Comparison of ENCODE assay signal across 18 mouse cellular contexts in the genomic region with DNA sequence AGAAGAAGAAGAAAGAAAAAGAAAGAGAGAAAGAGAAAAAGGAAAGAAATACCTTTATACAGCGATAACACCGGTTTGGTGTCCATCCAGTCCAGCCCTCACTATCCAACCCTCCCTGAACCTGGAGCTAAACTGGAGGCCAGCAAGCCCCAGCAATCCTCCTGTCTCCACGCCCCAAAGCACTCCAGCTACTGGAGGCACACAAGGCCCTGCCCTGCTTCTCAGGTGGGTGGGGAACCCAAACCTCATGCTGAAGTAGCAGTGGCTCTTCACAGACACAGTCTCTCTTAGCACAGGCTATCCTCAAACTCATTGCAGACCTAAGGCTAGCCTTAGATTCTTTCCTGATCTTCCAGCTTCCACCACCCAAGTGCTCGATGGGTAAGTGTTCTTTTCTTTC. TPM values are rescaled to one million over a fixed set of nuclear protein-coding genes. Genes with fewer than 3 reads are reported as not detected.
DNase-seq lines count a peak whose midpoint lies in the region; ATAC-seq and TF ChIP-seq lines count a peak whose summit lies in the region.
"Had no signal": no experiment of that assay in that cellular context is flagged by ENCODE, and none has a peak within 500 bp of the region (broad histone marks: within the 10 kb centered on the region; RNA-seq: fewer than 3 reads in every experiment).

No protein-coding gene starts in this region.

- no peak for DNase-seq in embryonic facial prominence, embryonic 10.5 days (ENCODE audit: low spot score)
- DNase-seq in hindbrain, embryonic 11.5 days (ENCODE audit: low spot score), result no peak
- DNase-seq in c-Kit-negative CD71-positive TER-119-positive erythroid progenitor cells, embryonic 14.5 days (ENCODE audit: low read depth, low spot score), result peak; percentile 24
- DNase-seq in liver, embryonic 11.5 days (ENCODE audit: low spot score), result no peak
- DNase-seq in urinary bladder, postnatal 4 days (ENCODE audit: low spot score in 2 of 2), result no peak
- DNase-seq: cerebellum, adult 8-10 months; gastrocnemius, postnatal 36 days; kidney, adult 8-10 months; kidney, postnatal 4 days; layer of hippocampus, postnatal 36 days had no signal

- H3K9ac ChIP-seq in embryonic facial prominence, embryonic 13.5 days, result no peak overlapping the region
- peak overlapping the region; percentile 53; the same call in 1 of the 2 replicates for H3K9ac ChIP-seq in hindbrain, embryonic 13.5 days
- H3K9ac ChIP-seq in hindbrain, embryonic 11.5 days (ENCODE audit: low read depth, low read length), result no peak overlapping the region
- H3K9ac ChIP-seq in liver, embryonic 11.5 days (ENCODE audit: low read depth, low read length), result no peak overlapping the region
- H3K9ac ChIP-seq in intestine, postnatal 0 days (ENCODE audit: low read depth, low read length), result no peak overlapping the region
- H3K9ac ChIP-seq: hindbrain, embryonic 12.5 days; limb, embryonic 12.5 days had no signal

- WGBS in embryonic facial prominence, embryonic 13.5 days, result 70% methylated on average over 4 of the region's 4 CpGs
- 88% methylated on average over 4 of the region's 4 CpGs for WGBS in embryonic facial prominence, embryonic 10.5 days
- WGBS in hindbrain, embryonic 13.5 days, result 75% methylated on average over 4 of the region's 4 CpGs
- 88% methylated on average over 4 of the region's 4 CpGs for WGBS in hindbrain, embryonic 11.5 days
- WGBS in liver, embryonic 11.5 days, result 72% methylated on average over 4 of the region's 4 CpGs
- 65% methylated on average over 4 of the region's 4 CpGs for WGBS in intestine, postnatal 0 days

- no peak overlapping the region for H3K4me3 ChIP-seq in embryonic facial prominence, embryonic 13.5 days
- H3K4me3 ChIP-seq in embryonic facial prominence, embryonic 10.5 days, result no peak overlapping the region
- no peak overlapping the region for H3K4me3 ChIP-seq in hindbrain, embryonic 13.5 days
- H3K4me3 ChIP-seq in hindbrain, embryonic 11.5 days (ENCODE audit: low read depth, low read length), result no peak overlapping the region
- H3K4me3 ChIP-seq in liver, embryonic 11.5 days (ENCODE audit: low read depth, low read length), result no peak overlapping the region
- no peak overlapping the region for H3K4me3 ChIP-seq in intestine, postnatal 0 days (ENCODE audit: low read depth, low read length)
- H3K4me3 ChIP-seq: hindbrain, embryonic 12.5 days; limb, embryonic 12.5 days; megakaryocyte, embryonic 14.5 days had no signal

- H3K4me1 ChIP-seq in embryonic facial prominence, embryonic 13.5 days, result peaks cover 71% of the 10 kb centered on the region
- peaks cover 59% of the 10 kb centered on the region for H3K4me1 ChIP-seq in embryonic facial prominence, embryonic 10.5 days
- peaks cover 94% of the 10 kb centered on the region for H3K4me1 ChIP-seq in hindbrain, embryonic 13.5 days (replicated peaks)
- H3K4me1 ChIP-seq in hindbrain, embryonic 11.5 days (replicated peaks; ENCODE audit: control insufficient read depth, insufficient read depth, low read length), result peaks cover 4% of the 10 kb centered on the region; the same call in 1 of the 2 replicates
- H3K4me1 ChIP-seq in liver, embryonic 11.5 days (replicated peaks; ENCODE audit: control insufficient read depth, insufficient read depth, low read length), result peaks cover 42% of the 10 kb centered on the region
- peaks cover 5% of the 10 kb centered on the region; the same call in 1 of the 2 replicates for H3K4me1 ChIP-seq in intestine, postnatal 0 days (replicated peaks; ENCODE audit: control insufficient read depth, insufficient read depth, low read length)

- H3K27ac ChIP-seq in embryonic facial prominence, embryonic 13.5 days, result 0 out of 2 replicates have a peak overlapping the region, but pooled peaks have one; percentile 16
- H3K27ac ChIP-seq in embryonic facial prominence, embryonic 10.5 days (replicated peaks), result no peak overlapping the region
- no peak overlapping the region for H3K27ac ChIP-seq in hindbrain, embryonic 13.5 days
- no peak overlapping the region for H3K27ac ChIP-seq in hindbrain, embryonic 11.5 days (ENCODE audit: low read depth, low read length)
- H3K27ac ChIP-seq in liver, embryonic 11.5 days (ENCODE audit: low read depth, low read length), result no peak overlapping the region
- H3K27ac ChIP-seq in intestine, postnatal 0 days (ENCODE audit: low read depth, low read length), result no peak overlapping the region
- H3K27ac ChIP-seq: hindbrain, embryonic 12.5 days; limb, embryonic 12.5 days had no signal

- ATAC-seq in embryonic facial prominence, embryonic 13.5 days (ENCODE audit: insufficient number of reproducible peaks, insufficient read depth, low FRiP score, low TSS enrichment, low read depth), result no peak
- no peak for ATAC-seq in hindbrain, embryonic 13.5 days (ENCODE audit: low FRiP score)
- no peak for ATAC-seq in hindbrain, embryonic 11.5 days (ENCODE audit: low FRiP score)
- ATAC-seq in liver, embryonic 11.5 days (replicated peaks; ENCODE audit: low FRiP score), result peak; percentile 44
- no peak for ATAC-seq in intestine, postnatal 0 days
- ATAC-seq: lung, postnatal 0 days had no signal

- no peaks in the 10 kb centered on the region for H3K27me3 ChIP-seq in embryonic facial prominence, embryonic 13.5 days
- no peaks in the 10 kb centered on the region for H3K27me3 ChIP-seq in embryonic facial prominence, embryonic 10.5 days (replicated peaks; ENCODE audit: low read depth, poor library complexity, severe bottlenecking)
- H3K27me3 ChIP-seq in hindbrain, embryonic 13.5 days, result no peaks in the 10 kb centered on the region
- H3K27me3 ChIP-seq in hindbrain, embryonic 11.5 days (ENCODE audit: control insufficient read depth, insufficient read depth, low read length), result no peaks in the 10 kb centered on the region
- no peaks in the 10 kb centered on the region for H3K27me3 ChIP-seq in liver, embryonic 11.5 days (replicated peaks; ENCODE audit: control insufficient read depth, insufficient read depth, low read length)
- H3K27me3 ChIP-seq in intestine, postnatal 0 days (replicated peaks; ENCODE audit: control insufficient read depth, insufficient read depth, low read length), result no peaks in the 10 kb centered on the region
- H3K27me3 ChIP-seq: CH12.LX; hindbrain, embryonic 12.5 days; limb, embryonic 12.5 days had no signal

- H3K4me2 ChIP-seq in embryonic facial prominence, embryonic 13.5 days, result peak overlapping the region; percentile 22; the same call in 1 of the 2 replicates
- no peak overlapping the region for H3K4me2 ChIP-seq in hindbrain, embryonic 13.5 days
- no peak overlapping the region for H3K4me2 ChIP-seq in hindbrain, embryonic 11.5 days (replicated peaks; ENCODE audit: low read depth, low read length)
- no peak overlapping the region for H3K4me2 ChIP-seq in liver, embryonic 11.5 days
- H3K4me2 ChIP-seq in intestine, postnatal 0 days (replicated peaks; ENCODE audit: low read depth), result no peak overlapping the region
- H3K4me2 ChIP-seq: limb, embryonic 12.5 days had no signal

- no peak for TF ChIP-seq CTCF in intestine, postnatal 0 days (IDR thresholded peaks at IDR 0.05; ENCODE audit: low read depth)

- H3K36me3 ChIP-seq in embryonic facial prominence, embryonic 13.5 days, result peaks cover 49% of the 10 kb centered on the region
- peaks cover 79% of the 10 kb centered on the region for H3K36me3 ChIP-seq in embryonic facial prominence, embryonic 10.5 days (replicated peaks)
- peaks cover 21% of the 10 kb centered on the region for H3K36me3 ChIP-seq in hindbrain, embryonic 13.5 days
- 0 out of 2 replicates have a peak, but pooled peaks cover 2% of the 10 kb centered on the region for H3K36me3 ChIP-seq in hindbrain, embryonic 11.5 days (ENCODE audit: control insufficient read depth, insufficient read depth, low read length)
- H3K36me3 ChIP-seq in liver, embryonic 11.5 days (ENCODE audit: control insufficient read depth, insufficient read depth, low read length), result peaks cover 10% of the 10 kb centered on the region; the same call in 1 of the 2 replicates
- peaks cover 6% of the 10 kb centered on the region; the same call in 1 of the 2 replicates for H3K36me3 ChIP-seq in intestine, postnatal 0 days (ENCODE audit: control insufficient read depth, insufficient read depth)

- H3K9me3 ChIP-seq in embryonic facial prominence, embryonic 13.5 days, result no peaks in the 10 kb centered on the region
- no peaks in the 10 kb centered on the region for H3K9me3 ChIP-seq in embryonic facial prominence, embryonic 10.5 days
- H3K9me3 ChIP-seq in hindbrain, embryonic 13.5 days, result no peaks in the 10 kb centered on the region
- no peaks in the 10 kb centered on the region for H3K9me3 ChIP-seq in hindbrain, embryonic 11.5 days (ENCODE audit: control insufficient read depth, low read length)
- no peaks in the 10 kb centered on the region for H3K9me3 ChIP-seq in liver, embryonic 11.5 days (ENCODE audit: control insufficient read depth, low read length)
- no peaks in the 10 kb centered on the region for H3K9me3 ChIP-seq in intestine, postnatal 0 days (ENCODE audit: control insufficient read depth)
- H3K9me3 ChIP-seq: hindbrain, embryonic 12.5 days; limb, embryonic 12.5 days had no signal

RNA-seq across cellular contexts. Expression of gene Tnrc18, which starts 14.6 kb away (rescaled TPM):
- 44.0 and 55.7 TPM in 2 replicates for polyA plus RNA-seq in embryonic facial prominence, embryonic 13.5 days (2015; fragmentation: Nextera tagmentation; extraction: Ambion mirVana)
- 21.8 and 26.5 TPM in 2 replicates for polyA plus RNA-seq in embryonic facial prominence, embryonic 10.5 days (2016; fragmentation: Nextera tagmentation; extraction: Ambion mirVana)
- polyA plus RNA-seq in hindbrain, embryonic 13.5 days (2015; fragmentation: Nextera tagmentation; extraction: Ambion mirVana), result 33.1 and 35.8 TPM in 2 replicates
- polyA plus RNA-seq in hindbrain, embryonic 11.5 days (2014; fragmentation: Nextera tagmentation; extraction: Ambion mirVana), result 30.7 and 44.0 TPM in 2 replicates
- polyA plus RNA-seq in liver, embryonic 11.5 days (2014; fragmentation: Nextera tagmentation; extraction: Ambion mirVana), result 10.9 and 11.1 TPM in 2 replicates
- polyA plus RNA-seq in intestine, postnatal 0 days (2015; fragmentation: Nextera tagmentation; extraction: Ambion mirVana), result 9.9 and 11.7 TPM in 2 replicates
